Mouse (Mus musculus): Measurements from ENCODE around the gene Hist1h2ac.

DNA sequence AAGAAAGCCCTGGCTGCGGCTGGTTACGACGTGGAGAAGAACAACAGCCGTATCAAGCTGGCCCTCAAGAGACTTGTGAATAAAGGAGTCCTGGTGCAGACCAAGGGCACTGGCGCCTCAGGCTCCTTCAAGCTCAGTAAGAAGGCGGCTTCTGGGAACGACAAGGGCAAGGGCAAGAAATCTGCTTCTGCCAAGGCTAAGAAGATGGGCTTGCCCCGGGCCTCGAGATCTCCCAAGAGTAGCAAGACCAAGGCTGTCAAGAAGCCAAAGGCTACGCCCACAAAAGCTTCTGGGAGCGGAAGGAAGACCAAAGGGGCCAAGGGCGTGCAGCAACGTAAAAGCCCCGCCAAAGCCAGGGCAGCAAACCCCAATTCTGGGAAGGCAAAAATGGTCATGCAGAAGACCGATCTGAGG, 12.3 kb upstream of the Hist1h2ac start:
- TF ChIP-seq POLR2A (IDR thresholded peaks at IDR 0.05; ENCODE audit: insufficient read depth, low read depth, low read length) (no peak), CTCF (IDR thresholded peaks at IDR 0.05) (no peak), EP300 (IDR thresholded peaks at IDR 0.05; ENCODE audit: insufficient read depth, low read depth, low read length) (no peak)

All from heart, adult 2 months (tissue).